Mouse (Mus musculus): Measurements from ENCODE around the gene Slc7a1. TPM values are rescaled to one million over a fixed set of nuclear protein-coding genes. Genes with fewer than 3 reads are reported as not detected.

Slc7a1 gene
- 28.8 and 30.2 TPM in 2 replicates for polyA plus RNA-seq (2016; fragmentation: Nextera tagmentation; extraction: Ambion mirVana)

DNA sequence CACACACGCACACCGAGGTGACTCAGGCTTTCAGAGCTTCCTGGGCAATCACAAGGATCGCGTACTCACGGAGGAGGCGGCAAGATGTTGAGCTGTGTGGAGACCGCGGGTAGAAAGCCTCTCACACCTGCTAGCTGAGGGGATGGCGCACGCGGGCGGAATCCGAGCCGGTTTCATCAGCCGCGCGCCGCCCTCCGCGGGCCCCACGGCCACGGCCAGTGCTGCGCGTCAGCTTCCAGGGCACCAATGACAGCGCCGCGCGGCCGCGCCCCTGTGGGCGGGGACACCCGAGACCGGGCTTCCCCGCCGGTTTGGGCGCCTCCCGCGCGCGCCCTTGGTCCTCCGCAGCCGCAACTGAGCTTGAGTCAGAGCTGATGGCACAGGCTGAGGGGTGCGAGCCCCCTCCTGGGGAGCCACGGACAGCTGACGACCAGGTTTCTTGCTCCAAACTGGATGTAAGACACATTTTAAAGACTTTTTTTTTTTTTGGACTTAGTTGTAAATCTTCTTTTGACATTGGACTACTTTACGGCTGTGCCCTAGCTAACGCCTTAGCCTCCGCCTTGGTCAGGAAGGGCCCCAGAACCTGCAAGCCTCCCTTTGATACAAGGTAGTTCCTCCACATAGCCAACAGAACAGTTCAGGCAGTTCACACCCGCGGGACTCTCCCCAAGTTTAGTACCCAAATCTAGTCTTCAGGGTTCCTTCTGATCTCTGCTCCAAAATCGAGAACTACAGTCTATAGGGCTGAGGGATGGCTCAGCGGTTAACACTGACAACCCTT, at the start of gene Slc7a1:
Gene Slc7a1, minus strand, starts transcription at position 245 of the 784 bp plus-strand sequence.
- H3K4me3 ChIP-seq, result peak within 1 kb of the TSS; percentile 90
- H3K9ac ChIP-seq, result peak within 1 kb of the TSS; percentile 93
- ATAC-seq, result peak; percentile 95
- H3K36me3 ChIP-seq, result peaks cover 19% of the 10 kb centered on the region
- no peaks in the 10 kb centered on the region for H3K9me3 ChIP-seq (replicated peaks)
- peak within 1 kb of the TSS; percentile 97 for H3K4me2 ChIP-seq
- 2% methylated on average over 52 of the region's 52 CpGs for WGBS (ENCODE audit: insufficient replicate concordance)
- H3K4me1 ChIP-seq, result peaks cover 29% of the 10 kb centered on the region
- H3K27ac ChIP-seq, result peak within 1 kb of the TSS; percentile 89
- H3K27me3 ChIP-seq (replicated peaks), result peaks cover 11% of the 10 kb centered on the region; the same call in 1 of the 2 replicates

DNA sequence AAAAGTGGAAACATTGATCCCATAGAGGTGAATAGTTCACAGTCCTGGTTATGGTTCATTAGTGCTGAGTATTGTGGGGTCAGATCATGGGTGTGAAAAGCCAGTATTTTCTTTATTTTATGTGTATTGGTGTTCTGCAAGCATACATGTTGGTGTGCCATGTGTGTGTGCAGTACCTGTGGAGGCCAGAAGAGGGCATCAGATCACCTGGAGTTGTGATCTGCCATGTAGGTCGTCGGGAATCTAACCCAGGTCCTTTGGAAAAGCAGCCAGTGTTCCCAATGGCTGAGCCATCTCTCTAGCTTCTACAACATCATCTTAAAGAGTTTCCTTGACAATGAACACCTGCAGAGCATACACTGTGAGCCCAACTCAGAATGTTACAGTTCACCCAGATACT, 45.3 kb upstream of the Slc7a1 start:
- no peak for ATAC-seq
- H3K9me3 ChIP-seq (replicated peaks), result 0 out of 2 replicates have a peak, but pooled peaks cover 6% of the 10 kb centered on the region
- no peak overlapping the region for H3K27ac ChIP-seq
- 83% methylated on average over 2 of the region's 2 CpGs for WGBS (ENCODE audit: insufficient replicate concordance)
- H3K27me3 ChIP-seq (replicated peaks), result peaks cover 9% of the 10 kb centered on the region; the same call in 1 of the 2 replicates
- H3K4me1 ChIP-seq, result no peaks in the 10 kb centered on the region
- H3K4me3 ChIP-seq, result no peak overlapping the region
- H3K9ac ChIP-seq, result no peak overlapping the region
- H3K4me2 ChIP-seq, result no peak overlapping the region
- no peaks in the 10 kb centered on the region for H3K36me3 ChIP-seq

GRCm38 (mm10) chr5:148443734-148444133, 44.0 kb upstream of the Slc7a1 start:
- ATAC-seq, result no peak
- Histone ChIP-seq H3K27ac (no peak overlapping the region), H3K27me3 (replicated peaks) (0 out of 2 replicates have a peak, but pooled peaks cover under 1% of the 10 kb centered on the region), H3K4me2 (no peak overlapping the region), H3K36me3 (no peaks in the 10 kb centered on the region), H3K4me1 (no peaks in the 10 kb centered on the region), H3K9ac (no peak overlapping the region), H3K4me3 (no peak overlapping the region), H3K9me3 (replicated peaks) (0 out of 2 replicates have a peak, but pooled peaks cover 6% of the 10 kb centered on the region)
- 57% methylated on average over 5 of the region's 5 CpGs for WGBS (ENCODE audit: insufficient replicate concordance)

- Histone ChIP-seq H3K4me1 (no peaks in the 10 kb centered on the region), H3K36me3 (no peaks in the 10 kb centered on the region), H3K27ac (no peak overlapping the region), H3K4me2 (no peak overlapping the region), H3K27me3 (replicated peaks) (no peaks in the 10 kb centered on the region; the same call in 1 of the 2 replicates), H3K9ac (no peak overlapping the region), H3K4me3 (no peak overlapping the region), H3K9me3 (replicated peaks) (no peaks in the 10 kb centered on the region)
- WGBS (ENCODE audit: insufficient replicate concordance), result 69% methylated on average over 3 of the region's 3 CpGs
- no peak for ATAC-seq
These were observed 36.0 kb upstream of the Slc7a1 start for GRCm38 (mm10) chr5:148435660-148436059.

DNA sequence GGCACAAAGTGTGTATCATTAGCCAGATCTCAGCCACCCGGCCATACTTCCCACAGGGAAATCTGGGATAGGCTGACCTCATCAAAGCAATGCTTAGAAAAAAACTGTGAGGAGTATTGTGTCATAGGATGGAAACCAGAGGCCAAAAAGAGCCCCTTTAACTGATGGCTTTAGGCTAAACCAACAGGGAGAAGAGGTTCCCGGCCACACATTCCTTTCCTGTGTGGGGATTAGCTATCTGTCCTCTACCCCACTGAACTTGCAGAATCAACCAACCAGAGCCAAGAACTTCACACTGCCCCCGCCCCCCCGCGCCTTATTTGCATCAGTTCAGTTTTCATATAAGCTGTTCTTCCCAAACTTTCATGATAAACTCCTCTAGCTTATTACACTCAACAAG, 32.4 kb upstream of the Slc7a1 start:
- Histone ChIP-seq H3K9ac (no peak overlapping the region), H3K4me2 (no peak overlapping the region), H3K27ac (no peak overlapping the region), H3K4me1 (no peaks in the 10 kb centered on the region), H3K27me3 (replicated peaks) (no peaks in the 10 kb centered on the region; the same call in 1 of the 2 replicates), H3K4me3 (no peak overlapping the region), H3K36me3 (no peaks in the 10 kb centered on the region), H3K9me3 (replicated peaks) (no peaks in the 10 kb centered on the region; the same call in 1 of the 2 replicates)
- WGBS (ENCODE audit: insufficient replicate concordance), result 65% methylated on average over 5 of the region's 5 CpGs
- no peak for ATAC-seq

GRCm38 (mm10) chr5:148428846-148429245, 29.1 kb upstream of the Slc7a1 start:
- Histone ChIP-seq H3K4me3 (no peak overlapping the region), H3K27ac (no peak overlapping the region), H3K4me1 (no peaks in the 10 kb centered on the region), H3K9me3 (replicated peaks) (no peaks in the 10 kb centered on the region; the same call in 1 of the 2 replicates), H3K36me3 (no peaks in the 10 kb centered on the region), H3K9ac (no peak overlapping the region), H3K27me3 (replicated peaks) (no peaks in the 10 kb centered on the region), H3K4me2 (no peak overlapping the region)
- WGBS (ENCODE audit: insufficient replicate concordance), result 58% methylated on average over 4 of the region's 4 CpGs
- ATAC-seq, result no peak

DNA sequence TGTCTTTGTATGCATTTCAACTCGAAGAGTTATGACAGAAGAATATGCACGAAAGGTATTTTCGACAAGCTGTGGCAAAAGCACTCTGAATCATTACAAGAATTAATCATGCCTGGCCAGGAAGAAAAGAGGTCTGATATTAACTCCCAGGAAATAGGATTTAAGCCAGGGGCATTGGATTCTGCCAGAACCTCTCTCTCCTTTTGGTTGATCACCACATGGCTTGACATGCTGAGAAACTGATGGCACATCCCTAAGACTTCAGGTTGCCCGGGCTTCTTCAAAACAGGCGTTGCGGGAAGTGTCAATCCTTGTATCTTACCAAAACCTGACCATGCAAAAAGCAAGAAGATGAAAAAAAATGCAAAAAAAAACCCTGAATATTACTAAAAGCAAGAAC, 25.4 kb upstream of the Slc7a1 start:
- Histone ChIP-seq H3K9me3 (replicated peaks) (no peaks in the 10 kb centered on the region; the same call in 1 of the 2 replicates), H3K4me2 (no peak overlapping the region), H3K36me3 (no peaks in the 10 kb centered on the region), H3K27ac (no peak overlapping the region), H3K9ac (no peak overlapping the region), H3K27me3 (replicated peaks) (no peaks in the 10 kb centered on the region), H3K4me3 (no peak overlapping the region), H3K4me1 (no peaks in the 10 kb centered on the region)
- 71% methylated on average over 6 of the region's 6 CpGs for WGBS (ENCODE audit: insufficient replicate concordance)
- no peak for ATAC-seq

DNA sequence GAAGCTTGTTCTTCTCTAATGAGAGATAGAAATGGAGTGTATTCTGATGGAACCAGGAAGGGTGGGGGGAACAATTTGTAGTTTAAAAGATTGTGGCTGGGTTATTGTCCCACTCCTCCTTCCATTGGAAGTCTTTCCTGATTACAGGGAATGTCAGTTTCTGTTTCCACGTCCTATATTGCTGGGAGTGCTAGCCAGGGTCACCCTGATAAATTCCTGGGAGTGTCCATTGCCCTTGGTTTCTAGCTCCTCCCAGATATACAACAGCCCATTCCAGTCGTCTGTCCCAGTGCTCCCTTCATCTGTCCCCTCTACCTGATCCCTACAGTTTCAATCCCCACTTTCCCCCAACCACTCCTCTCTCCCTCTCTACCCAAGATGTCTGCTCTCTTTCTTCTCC, 21.6 kb upstream of the Slc7a1 start:
- WGBS (ENCODE audit: insufficient replicate concordance), result 42% methylated on average over 2 of the region's 2 CpGs
- H3K4me1 ChIP-seq, result no peaks in the 10 kb centered on the region
- H3K36me3 ChIP-seq, result no peaks in the 10 kb centered on the region
- H3K27me3 ChIP-seq (replicated peaks), result no peaks in the 10 kb centered on the region
- no peak overlapping the region for H3K4me2 ChIP-seq
- no peak overlapping the region for H3K4me3 ChIP-seq
- H3K9ac ChIP-seq, result no peak overlapping the region
- no peak for ATAC-seq
- no peak overlapping the region for H3K27ac ChIP-seq
- H3K9me3 ChIP-seq (replicated peaks), result peaks cover 7% of the 10 kb centered on the region; the same call in 1 of the 2 replicates

DNA sequence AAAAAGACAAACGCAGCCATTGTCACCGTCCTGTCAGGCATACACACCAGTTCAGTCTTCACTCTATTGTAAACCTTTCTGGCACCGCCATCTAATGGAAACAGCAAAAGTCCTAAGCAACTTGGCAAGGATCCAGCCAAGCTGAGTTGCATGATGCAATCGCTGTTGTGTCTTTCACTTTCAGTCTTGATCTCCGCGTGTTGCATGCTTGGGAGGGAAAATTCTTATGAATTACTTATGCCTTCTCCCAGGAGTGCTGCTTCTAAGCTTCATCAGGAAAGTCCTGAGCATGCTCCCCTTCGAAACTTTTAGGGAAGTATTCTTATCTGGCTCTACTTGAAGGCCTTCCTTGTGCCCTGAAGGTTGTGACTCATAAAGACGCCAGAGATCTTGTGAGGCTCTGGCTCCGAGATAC, 19.4 kb upstream of the Slc7a1 start:
- H3K9me3 ChIP-seq (replicated peaks), result peaks cover 7% of the 10 kb centered on the region; the same call in 1 of the 2 replicates
- H3K27ac ChIP-seq, result no peak overlapping the region
- H3K4me1 ChIP-seq, result no peaks in the 10 kb centered on the region
- H3K27me3 ChIP-seq (replicated peaks), result peaks cover 13% of the 10 kb centered on the region; the same call in 1 of the 2 replicates
- no peak overlapping the region for H3K4me3 ChIP-seq
- no peak for ATAC-seq
- H3K4me2 ChIP-seq, result no peak overlapping the region
- H3K9ac ChIP-seq, result no peak overlapping the region
- no peaks in the 10 kb centered on the region for H3K36me3 ChIP-seq
- WGBS (ENCODE audit: insufficient replicate concordance), result 68% methylated on average over 9 of the region's 9 CpGs

DNA sequence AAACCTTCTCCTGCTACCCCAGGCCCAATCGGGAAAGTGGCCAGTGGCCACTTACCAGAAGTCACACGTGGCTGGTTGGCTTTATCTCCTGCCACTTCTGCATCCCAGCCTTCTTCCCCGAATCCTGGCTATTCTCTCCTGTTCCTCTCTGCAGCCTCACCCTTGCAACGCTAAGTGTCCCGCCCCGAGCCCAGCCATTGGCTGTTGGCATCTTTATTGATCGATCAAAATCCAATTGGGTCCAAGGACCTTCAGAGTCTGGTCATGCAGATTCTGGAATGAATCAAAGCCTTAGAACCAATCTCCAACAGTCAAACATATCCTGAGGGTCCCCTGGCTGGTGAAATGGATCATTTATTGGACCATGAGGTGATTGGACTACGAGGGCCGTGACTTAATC, 18.7 kb upstream of the Slc7a1 start:
- Histone ChIP-seq H3K27me3 (replicated peaks) (peaks cover 18% of the 10 kb centered on the region; the same call in 1 of the 2 replicates), H3K36me3 (no peaks in the 10 kb centered on the region), H3K9ac (no peak overlapping the region), H3K27ac (no peak overlapping the region), H3K4me3 (no peak overlapping the region), H3K9me3 (replicated peaks) (peaks cover 7% of the 10 kb centered on the region; the same call in 1 of the 2 replicates), H3K4me2 (no peak overlapping the region), H3K4me1 (no peaks in the 10 kb centered on the region)
- WGBS (ENCODE audit: insufficient replicate concordance), result 76% methylated on average over 9 of the region's 9 CpGs
- ATAC-seq, result no peak

DNA sequence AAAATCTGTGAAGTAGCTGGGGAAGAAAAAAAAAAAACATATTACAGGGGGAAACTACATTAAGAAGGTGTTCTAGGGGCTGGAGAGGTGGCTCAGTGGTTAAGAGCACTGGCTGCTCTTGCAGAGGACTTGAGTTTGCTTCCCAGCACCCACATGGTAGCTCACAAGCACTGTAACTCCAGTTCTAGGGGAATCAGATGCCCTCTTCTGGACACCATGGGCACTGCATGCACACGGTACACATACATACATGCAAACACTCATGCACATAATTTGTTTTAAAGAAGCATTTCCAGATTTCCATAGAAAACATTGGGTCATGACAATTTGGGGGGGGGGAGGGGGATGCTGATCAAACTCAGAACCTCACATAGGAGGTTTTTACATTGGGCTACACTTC, 18.1 kb upstream of the Slc7a1 start:
- Histone ChIP-seq H3K4me3 (no peak overlapping the region), H3K9ac (no peak overlapping the region), H3K9me3 (replicated peaks) (peaks cover 7% of the 10 kb centered on the region; the same call in 1 of the 2 replicates), H3K4me2 (no peak overlapping the region), H3K27me3 (replicated peaks) (peaks cover 20% of the 10 kb centered on the region; the same call in 1 of the 2 replicates), H3K4me1 (no peaks in the 10 kb centered on the region), H3K36me3 (no peaks in the 10 kb centered on the region), H3K27ac (no peak overlapping the region)
- no peak for ATAC-seq
- WGBS (ENCODE audit: insufficient replicate concordance), result 100% methylated on average over 1 of the region's 1 CpGs

GRCm38 (mm10) chr5:148416461-148416860, 16.8 kb upstream of the Slc7a1 start:
- Histone ChIP-seq H3K4me3 (no peak overlapping the region), H3K9me3 (replicated peaks) (peaks cover 7% of the 10 kb centered on the region; the same call in 1 of the 2 replicates), H3K27me3 (replicated peaks) (peaks cover 20% of the 10 kb centered on the region; the same call in 1 of the 2 replicates), H3K4me1 (no peaks in the 10 kb centered on the region), H3K36me3 (no peaks in the 10 kb centered on the region), H3K9ac (no peak overlapping the region), H3K4me2 (no peak overlapping the region), H3K27ac (no peak overlapping the region)
- no peak for ATAC-seq
- WGBS (ENCODE audit: insufficient replicate concordance), result 36% methylated on average over 10 of the region's 10 CpGs
